In the genomic region with DNA sequence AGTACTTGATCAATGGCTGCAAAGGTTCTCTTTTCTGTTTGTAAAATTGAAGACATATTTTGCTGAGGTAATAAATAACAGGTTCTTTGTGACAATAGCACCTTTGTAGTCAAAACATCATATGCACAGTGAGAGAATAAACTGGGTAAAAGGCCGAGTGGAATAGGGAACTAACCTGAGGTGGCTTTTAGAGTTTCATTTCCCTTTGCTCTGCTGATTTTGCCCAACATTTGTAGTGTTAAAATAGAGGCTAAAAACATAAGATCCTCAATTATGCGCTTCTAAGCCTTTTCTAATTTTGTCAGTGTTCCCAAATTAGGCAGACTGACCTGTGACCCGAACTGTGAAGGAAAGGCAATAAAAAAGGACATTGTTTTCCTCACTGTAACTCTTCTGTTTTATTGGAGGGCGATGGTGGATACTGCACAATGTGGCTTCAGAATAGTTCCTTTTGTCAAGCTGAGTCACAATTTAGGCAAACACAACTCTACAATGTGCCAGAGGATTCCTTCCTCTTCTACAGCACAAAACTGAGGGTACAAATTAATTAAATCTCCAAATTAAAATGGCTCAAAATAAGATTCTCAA, we compare ENCODE assay signal across 28 mouse cellular contexts. TPM values are rescaled to one million over a fixed set of nuclear protein-coding genes. Genes with fewer than 3 reads are reported as not detected.
DNase-seq lines count a peak whose midpoint lies in the region; ATAC-seq and TF ChIP-seq lines count a peak whose summit lies in the region.
"Had no signal": no experiment of that assay in that cellular context is flagged by ENCODE, and none has a peak within 500 bp of the region (broad histone marks: within the 10 kb centered on the region; RNA-seq: fewer than 3 reads in every experiment).

No protein-coding gene starts in this region.

- H3K4me3 ChIP-seq in kidney, postnatal 0 days (replicated peaks; ENCODE audit: low read depth, low read length): no peak overlapping the region
- H3K4me3 ChIP-seq: forebrain, embryonic 10.5 days; kidney, embryonic 15.5 days; limb, embryonic 10.5 days; megakaryocyte, embryonic 14.5 days; neural tube, embryonic 12.5 days had no signal

- WGBS in kidney, postnatal 0 days: 23% methylated on average over 4 of the region's 4 CpGs

- no peak for TF ChIP-seq CTCF in kidney, postnatal 0 days (IDR thresholded peaks at IDR 0.05; ENCODE audit: low read depth)

- H3K36me3 ChIP-seq in kidney, postnatal 0 days (ENCODE audit: insufficient read depth, low read length): no peaks in the 10 kb centered on the region
- H3K36me3 ChIP-seq: forebrain, embryonic 10.5 days; kidney, embryonic 15.5 days; limb, embryonic 10.5 days; neural tube, embryonic 12.5 days had no signal

- H3K27me3 ChIP-seq in kidney, postnatal 0 days (ENCODE audit: insufficient read depth, low read length): no peaks in the 10 kb centered on the region
- H3K27me3 ChIP-seq: kidney, embryonic 15.5 days; megakaryocyte, embryonic 14.5 days; neural tube, embryonic 12.5 days had no signal

- no peak overlapping the region for H3K27ac ChIP-seq in kidney, postnatal 0 days
- H3K27ac ChIP-seq: forebrain, embryonic 10.5 days; hindbrain, embryonic 14.5 days; kidney, embryonic 15.5 days; limb, embryonic 10.5 days; neural tube, embryonic 12.5 days had no signal

- no peak for ATAC-seq in kidney, postnatal 0 days (replicated peaks; ENCODE audit: low FRiP score, low read depth)
- peak; percentile 29 to 53; a peak in 3 of 4 replicates for ATAC-seq in hematopoietic stem cell, adult 5-6 weeks (replicated peaks in 1 of 2; ENCODE audit: insufficient read depth in 1 of 2, low FRiP score in 2 of 2, low TSS enrichment in 1 of 2, low read depth in 1 of 2, poor library complexity in 2 of 2, severe bottlenecking in 2 of 2)
- ATAC-seq: forebrain, embryonic 16.5 days; liver, postnatal 0 days had no signal

- peak; percentile 54 for DNase-seq in kidney, postnatal 0 days (ENCODE audit: low spot score)
- no peak for DNase-seq in kidney, adult 11 months
- DNase-seq in layer of hippocampus, adult 9-11 months: peak; percentile 70
- no peak for DNase-seq in layer of hippocampus, postnatal 10 days (ENCODE audit: low spot score in 2 of 2)
- peak; percentile 44 for DNase-seq in Muller cell, postnatal 12 days (ENCODE audit: inconsistent ontology term)
- DNase-seq in spleen, postnatal 10 days (ENCODE audit: low spot score in 2 of 2): no peak
- no peak for DNase-seq in right cerebral cortex, postnatal 14 days
- DNase-seq: adrenal gland, postnatal 25 days; B cell, adult 2 months; cerebellum, adult 11 months; cerebellum, postnatal 10 days; gastrocnemius, postnatal 25 days; heart, postnatal 36 days; liver; liver, postnatal 0 days; lung, postnatal 10 days; midbrain, embryonic 14.5 days; right cerebral cortex, postnatal 25 days; spleen, adult 18-20 months had no signal

- H3K9me3 ChIP-seq in kidney, postnatal 0 days (replicated peaks; ENCODE audit: low read length): no peaks in the 10 kb centered on the region
- H3K9me3 ChIP-seq: forebrain, embryonic 10.5 days; kidney, embryonic 15.5 days; limb, embryonic 10.5 days; megakaryocyte, embryonic 14.5 days; neural tube, embryonic 12.5 days had no signal

- H3K9ac ChIP-seq in kidney, postnatal 0 days (ENCODE audit: low read depth, low read length): no peak overlapping the region
- H3K9ac ChIP-seq: hindbrain, embryonic 14.5 days; kidney, embryonic 15.5 days; liver, postnatal 0 days; neural tube, embryonic 12.5 days had no signal

- no peak overlapping the region for H3K4me2 ChIP-seq in kidney, postnatal 0 days (ENCODE audit: low read length)
- H3K4me2 ChIP-seq: hindbrain, embryonic 14.5 days; kidney, embryonic 15.5 days; neural tube, embryonic 12.5 days had no signal

- H3K4me1 ChIP-seq in kidney, postnatal 0 days (replicated peaks; ENCODE audit: insufficient read depth, low read length): no peaks in the 10 kb centered on the region
- H3K4me1 ChIP-seq: kidney, embryonic 15.5 days; megakaryocyte, embryonic 14.5 days; neural tube, embryonic 12.5 days had no signal

RNA-seq across cellular contexts. Expression of a gene that starts 20.8 kb away (rescaled TPM):
- 37.3 and 39.0 TPM in 2 replicates for polyA plus RNA-seq in kidney, postnatal 0 days (2015; fragmentation: Nextera tagmentation; extraction: Ambion mirVana)
- total RNA-seq in layer of hippocampus, postnatal 10 days (2021): 10 to 100 TPM; 24.8 to 25.2 TPM
- 14.7 and 16.4 TPM in 2 replicates for total RNA-seq in hematopoietic stem cell, adult 5-6 weeks (2017)
- total RNA-seq: MEL had no signal

Comparison
In these comparisons a context has a peak if more than half of its experiments do, and no peak if none do; other contexts are left out.
1. DNase-seq: peak in kidney, postnatal 0 days (single experiment), layer of hippocampus, adult 9-11 months (single experiment) and Muller cell, postnatal 12 days (single experiment); none in kidney, adult 11 months (single experiment), layer of hippocampus, postnatal 10 days (0 of 2), spleen, postnatal 10 days (0 of 2) and right cerebral cortex, postnatal 14 days (single experiment).